Mouse (Mus musculus) spleen, adult 18-20 months (tissue): Measurements from ENCODE around the gene Rbm8a2.
"Not testable (repeated sequence)": the region's sequence is repeated elsewhere in the genome, so short reads cannot be mapped to it uniquely, and the experiment has no call there.

Source experiments
- DNase-seq, 2 experiments: peaks; one replicate each; pipeline ENCODE4 v3.0.0; 2022; ENCODE audit warnings: mixed read lengths in 2 of 2

The Rbm8a2 gene

DNA sequence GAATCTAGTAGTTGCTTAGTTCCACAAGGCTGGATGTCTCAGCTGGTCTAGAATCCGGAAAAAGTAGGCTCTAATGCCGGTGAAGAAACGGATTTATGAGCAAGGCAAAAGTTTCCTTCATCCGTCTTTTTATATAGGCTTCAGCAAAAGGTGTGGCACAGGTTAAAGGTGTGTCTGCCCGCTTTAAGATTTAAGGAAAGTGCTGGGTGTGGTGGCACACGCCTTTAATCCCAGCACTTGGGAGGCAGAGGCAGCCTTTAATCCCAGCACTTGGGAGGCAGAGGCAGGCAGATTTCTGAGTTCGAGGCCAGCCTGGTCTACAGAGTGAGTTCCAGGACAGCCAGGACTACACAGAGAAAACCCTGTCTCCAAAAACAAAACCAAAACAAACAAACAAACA is at the start of gene Rbm8a2:
TSS of gene Rbm8a2 (minus strand) at position 101 of the 400 bp plus-strand sequence.
- not testable (repeated sequence) for DNase-seq

DNA sequence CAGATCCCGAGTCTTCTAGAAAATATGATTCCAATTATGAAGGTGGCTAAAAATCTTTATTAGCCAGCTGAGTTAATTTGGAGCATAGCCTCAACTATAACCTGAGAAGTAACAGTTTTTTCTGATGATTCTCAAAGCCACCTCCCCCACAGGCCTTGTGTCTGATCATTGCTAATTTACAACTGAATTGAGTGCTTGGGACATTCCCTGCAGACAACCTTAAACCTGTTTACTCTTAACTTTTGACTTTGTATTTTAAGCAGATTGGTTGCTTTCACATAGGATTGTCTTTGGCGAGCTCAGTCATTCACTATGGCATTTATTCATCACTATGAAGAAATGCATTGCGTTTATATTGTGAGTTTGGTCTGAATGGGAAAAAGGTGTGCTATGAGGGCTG is 49.5 kb upstream of the Rbm8a2 start:
- DNase-seq: no peak

DNA sequence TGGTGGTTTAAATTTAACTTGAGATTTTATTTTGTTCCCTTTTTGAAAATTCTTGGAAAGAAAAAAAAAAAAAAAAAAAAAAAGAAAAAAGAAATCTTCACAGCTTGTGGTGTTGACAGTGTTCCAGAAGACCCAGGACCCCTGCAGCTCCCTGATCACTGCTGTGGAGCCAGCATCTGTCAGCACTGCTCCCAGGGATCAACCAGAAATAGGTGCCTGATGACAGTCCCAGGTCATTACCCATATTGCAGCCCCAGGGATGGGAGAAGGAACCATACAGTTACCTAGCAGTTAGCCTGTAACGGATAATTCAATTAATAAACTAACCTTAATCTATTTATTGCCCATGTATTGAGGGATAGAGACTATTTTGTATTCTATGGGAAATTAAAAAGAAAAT is 45.6 kb upstream of the Rbm8a2 start:
- no peak for DNase-seq

DNA sequence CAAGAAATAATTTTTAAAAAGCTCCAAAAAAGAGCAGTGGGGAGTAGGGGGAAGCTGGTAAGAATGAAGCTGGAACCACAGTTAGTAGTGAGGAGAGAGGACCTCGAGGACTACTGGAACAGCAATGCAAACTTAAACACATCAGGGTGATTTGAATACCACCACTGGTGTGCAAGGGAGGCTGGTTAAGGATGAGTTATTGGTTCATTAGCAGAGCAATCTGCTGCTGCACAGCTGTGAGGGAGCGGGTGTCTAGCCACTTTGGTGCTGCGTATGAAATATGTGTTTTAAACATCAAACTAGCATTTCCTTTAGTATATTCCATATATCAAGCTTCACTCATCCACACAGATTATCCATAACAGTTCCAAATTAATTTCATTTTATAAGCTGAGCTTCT is 39.6 kb upstream of the Rbm8a2 start:
- no peak for DNase-seq

DNA sequence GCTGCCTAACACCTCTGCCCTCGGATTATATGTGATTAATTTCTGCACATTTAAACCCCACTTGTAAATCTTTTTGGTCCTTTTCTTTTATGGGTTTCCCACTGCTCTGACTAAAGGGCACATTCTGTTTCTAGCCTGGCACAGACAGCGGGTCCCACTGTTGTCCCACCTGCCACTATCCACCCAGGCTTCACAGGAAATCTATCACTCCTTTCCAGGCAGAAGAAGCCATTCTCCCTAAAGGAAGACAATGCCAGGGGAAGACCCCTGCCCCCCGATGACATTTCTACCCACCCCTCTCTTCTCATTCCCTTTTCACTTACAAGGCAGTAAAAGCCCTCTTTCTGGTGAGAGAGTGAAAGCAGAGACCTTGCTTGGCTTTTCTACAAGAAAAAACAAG is 37.2 kb upstream of the Rbm8a2 start:
- DNase-seq: no peak

DNA sequence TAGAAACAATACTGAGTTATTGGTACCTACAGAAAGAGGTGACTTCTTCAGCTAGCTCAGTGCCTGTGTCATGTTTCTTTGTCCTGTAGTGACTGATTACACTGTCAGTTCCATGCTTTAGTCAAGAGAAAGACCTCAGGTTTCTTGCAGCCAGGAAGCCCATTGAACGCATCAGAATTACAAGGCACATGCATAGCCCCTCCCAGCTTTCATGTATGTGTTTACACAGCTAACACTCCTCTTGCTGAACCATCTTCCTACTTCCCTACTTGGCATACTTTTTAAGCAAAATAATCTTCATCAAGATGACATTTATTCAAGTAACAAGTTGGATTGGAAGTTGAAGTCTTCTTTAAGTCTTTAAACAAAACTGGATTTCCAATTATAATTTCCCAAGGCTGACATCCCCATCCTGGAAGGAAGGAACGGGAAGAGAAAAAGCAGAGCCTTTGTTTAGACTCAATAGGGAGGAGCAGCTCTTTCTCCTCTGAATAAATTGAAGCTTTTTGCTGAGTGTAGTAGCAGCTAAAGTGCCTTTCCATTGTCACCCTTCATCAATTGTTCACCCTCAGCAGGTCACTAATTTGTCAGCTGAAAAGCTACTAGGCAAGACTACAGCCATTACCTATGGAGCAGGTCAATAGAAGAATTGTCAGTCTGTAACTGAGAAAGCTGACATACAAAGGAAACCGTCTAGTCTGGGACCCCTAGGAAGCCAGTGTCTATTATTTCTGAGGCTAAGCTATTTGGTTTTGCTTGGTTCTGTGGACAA is 34.8 kb upstream of the Rbm8a2 start:
- DNase-seq: no peak

DNA sequence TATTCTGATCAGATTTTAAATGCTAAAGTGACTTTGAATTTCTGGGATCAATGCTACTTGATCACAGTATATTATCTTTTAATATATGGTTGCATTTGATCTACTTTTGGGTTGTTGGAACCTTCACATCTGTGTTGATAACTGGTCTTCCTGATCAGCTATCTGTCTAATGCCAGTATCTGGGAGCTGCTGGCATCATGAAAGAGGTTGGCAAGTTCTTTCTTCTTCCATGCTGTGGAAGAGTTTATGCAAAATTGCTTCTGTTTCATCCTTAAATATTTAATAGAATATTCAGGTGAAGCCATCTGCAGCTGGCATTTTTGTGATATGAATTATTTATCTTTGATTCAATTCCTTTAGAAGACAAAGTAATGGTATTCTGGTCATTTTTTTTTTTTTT is 32.6 kb upstream of the Rbm8a2 start:
- DNase-seq: no peak

DNA sequence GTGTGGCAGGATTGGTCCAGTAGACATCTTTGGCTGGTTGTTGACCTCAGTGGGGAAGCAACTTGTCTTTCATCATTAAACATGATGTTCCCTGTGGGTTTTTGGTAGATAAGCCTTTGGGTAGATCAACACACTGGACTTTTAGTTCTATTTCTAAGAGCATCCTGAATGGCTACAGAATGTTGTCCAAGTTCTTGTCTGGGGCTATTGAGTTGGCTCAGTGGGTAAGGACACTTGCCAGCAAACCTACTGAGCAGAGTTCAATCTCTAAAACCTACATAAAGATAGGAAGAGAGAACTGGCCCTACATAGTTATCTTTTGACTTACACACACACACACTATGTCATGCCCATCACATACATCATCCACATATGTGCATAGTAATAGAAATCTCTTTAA is 32.2 kb upstream of the Rbm8a2 start:
- DNase-seq: no peak

DNA sequence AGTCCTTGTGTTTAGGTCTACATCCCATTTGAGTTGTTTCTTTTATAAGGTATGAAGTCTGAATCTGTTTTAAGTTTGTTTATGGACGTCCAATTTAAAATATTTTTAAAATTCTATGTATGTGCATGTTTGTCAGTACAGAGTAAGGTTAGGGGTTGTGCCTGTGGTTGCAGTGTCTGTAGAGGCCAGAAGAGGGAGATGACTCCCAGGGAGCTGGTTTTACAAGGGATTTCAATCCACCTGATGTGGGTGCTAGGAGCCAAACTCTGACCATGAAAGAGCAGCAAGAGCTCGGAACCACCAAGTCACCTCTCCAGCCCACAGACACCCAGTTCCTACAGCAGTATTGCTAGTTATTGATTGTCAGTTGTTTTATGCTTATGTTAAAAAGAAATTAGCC is 29.5 kb upstream of the Rbm8a2 start:
- no peak for DNase-seq

DNA sequence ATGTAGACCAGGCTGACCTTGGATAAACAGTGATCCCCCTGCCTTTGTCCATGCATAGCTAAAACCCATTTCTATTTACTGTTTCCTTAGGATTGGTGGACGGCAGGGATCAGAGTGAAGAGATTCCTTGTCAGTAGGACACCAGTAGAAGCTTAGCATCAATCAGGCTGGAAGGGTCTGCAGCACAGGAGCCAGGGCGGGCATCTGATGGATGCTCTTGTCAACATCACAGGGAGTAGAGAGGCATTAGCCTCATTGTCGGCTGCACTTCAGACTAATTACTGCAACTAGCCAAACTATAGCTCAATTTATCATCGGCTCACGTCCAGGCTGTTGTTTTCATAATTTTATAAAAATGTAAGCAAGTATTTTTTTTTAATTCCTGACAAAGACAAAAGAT is 21.7 kb upstream of the Rbm8a2 start:
- DNase-seq: no peak

DNA sequence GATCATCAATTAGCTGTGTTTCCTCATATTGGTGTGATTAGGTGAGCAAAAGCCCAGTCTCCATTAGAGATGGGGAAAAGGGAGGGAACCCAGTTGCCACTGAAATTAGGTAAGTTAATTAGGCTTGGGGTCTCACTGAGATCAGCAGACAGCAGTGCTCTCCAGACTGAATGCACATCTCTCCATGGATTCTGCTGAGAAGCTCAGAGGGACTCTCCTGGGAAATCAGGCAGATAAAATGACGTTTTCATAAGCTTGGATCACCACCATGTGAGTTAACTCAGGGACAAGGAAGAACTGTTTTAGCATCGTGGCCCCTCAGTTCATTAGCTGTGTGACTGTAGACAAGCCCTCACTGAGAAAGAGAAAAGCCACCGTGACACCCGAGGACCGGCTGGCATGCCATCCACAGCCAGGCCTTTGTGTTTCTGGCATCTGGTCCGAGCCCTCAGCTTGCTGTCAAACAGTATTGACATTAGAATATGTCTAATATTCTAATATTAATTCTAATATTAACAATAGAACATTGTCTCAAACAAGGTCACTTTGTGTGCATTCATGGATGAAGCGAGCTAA is 18.2 kb upstream of the Rbm8a2 start:
- DNase-seq: no peak

DNA sequence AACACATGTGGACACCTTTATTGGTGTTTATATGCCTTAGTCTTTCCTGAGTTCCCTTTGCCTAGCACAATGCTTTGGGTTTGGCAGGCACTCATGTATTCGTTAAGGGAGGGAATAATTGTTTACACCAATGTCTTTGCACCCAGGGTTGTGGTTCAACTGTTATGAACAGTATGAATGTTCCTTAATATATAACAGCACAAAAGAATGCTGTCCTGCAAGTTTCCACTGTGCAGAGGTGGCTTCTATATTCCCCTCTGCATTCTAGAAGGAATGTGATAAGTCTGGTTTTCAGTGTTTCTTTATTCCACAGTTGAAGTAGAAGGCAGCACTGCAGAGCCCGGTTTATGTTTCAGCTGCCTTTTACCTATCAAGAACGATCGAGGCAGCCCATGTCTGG is 10.0 kb upstream of the Rbm8a2 start:
- no peak for DNase-seq

DNA sequence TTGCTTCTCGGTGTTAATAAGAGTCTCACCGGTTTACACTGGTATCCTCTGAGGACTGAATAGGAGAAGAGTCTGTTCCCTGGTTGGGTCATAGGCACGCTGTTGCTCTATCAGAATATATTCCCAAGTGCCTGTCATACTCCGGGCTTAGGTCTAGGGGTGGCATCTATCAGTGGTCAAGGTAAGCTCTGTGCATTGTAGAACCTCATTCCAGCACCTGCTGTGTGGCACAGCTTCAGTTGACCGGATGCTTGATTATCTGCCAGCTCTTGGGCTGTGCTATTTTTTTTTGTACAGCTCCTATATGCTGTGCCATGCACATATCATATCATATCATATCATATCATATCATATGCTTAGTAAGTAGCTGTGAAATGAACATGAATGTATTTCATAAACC is 9.5 kb upstream of the Rbm8a2 start:
- no peak for DNase-seq

DNA sequence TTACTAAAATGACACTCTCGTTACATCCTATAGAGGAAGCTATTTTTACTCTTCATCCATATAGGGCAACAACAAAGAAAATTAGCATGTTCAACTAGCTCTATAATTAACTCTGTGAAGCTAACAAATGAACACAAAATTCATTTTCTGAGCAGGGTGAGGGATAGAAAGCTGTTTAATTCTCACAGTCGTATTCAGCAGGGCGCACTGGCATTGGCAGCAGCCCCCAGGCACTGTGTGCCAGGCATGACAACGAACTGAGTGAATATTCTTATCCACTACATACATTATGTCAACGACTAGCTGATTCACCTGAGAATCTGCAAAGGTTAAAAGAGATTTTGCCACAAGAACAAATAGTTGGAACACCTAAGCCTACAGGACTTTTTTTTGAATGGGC is 8.2 kb downstream of the Rbm8a2 start:
- no peak for DNase-seq

DNA sequence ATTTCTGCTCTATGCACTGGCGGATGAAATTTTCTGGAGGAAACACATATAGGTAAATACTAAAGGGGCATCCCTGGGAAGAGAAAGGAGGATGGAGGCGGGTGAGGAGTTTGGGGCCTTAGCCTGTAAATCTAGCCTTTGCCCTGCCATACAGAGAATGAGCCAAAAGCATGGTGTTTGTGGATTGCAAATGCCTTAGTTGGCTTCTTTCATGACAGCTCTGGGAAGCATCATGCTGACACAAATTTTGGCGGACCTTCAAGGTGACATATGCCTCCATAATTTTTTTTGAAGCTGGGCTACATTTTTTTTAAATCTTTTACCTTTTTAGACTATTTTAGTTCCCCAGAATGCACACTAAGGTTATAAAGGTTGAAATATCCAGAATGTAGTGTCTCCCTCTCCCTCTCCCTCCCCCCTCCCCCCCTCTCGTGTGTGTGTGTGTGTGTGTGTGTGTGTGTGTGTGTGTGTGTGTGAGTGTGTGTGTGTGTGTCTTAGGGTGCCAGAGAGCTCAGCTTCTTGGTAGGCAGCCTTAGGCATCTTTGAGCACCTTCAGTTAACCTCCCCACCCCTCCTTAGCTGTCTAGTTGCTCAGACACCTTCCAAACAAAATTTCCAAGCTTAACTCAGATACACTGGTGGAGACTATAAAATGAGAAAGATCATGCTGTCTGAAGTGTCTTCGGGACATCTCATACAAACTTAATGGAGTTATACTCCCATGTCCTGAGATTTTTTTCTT is 11.7 kb downstream of the Rbm8a2 start:
- no peak for DNase-seq

DNA sequence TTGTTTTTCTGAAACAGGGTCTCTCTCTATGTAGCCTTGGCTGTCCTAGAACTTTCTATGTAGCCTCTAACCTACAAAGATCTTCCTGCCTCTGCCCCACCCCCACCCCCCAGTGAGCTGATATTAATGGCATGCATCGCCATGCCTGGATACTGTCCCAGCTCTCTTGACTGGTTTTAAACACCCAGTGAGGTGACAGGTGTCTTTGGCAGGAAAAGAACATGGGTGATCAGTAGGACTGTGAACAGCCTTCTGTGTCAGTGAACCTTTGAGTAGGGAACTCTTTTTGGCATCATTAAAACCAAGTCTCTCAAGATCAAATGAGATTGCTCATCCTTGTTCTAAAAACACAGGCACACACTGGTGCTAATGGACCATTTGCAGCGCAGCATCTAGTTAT is 17.1 kb downstream of the Rbm8a2 start:
- DNase-seq: no peak

DNA sequence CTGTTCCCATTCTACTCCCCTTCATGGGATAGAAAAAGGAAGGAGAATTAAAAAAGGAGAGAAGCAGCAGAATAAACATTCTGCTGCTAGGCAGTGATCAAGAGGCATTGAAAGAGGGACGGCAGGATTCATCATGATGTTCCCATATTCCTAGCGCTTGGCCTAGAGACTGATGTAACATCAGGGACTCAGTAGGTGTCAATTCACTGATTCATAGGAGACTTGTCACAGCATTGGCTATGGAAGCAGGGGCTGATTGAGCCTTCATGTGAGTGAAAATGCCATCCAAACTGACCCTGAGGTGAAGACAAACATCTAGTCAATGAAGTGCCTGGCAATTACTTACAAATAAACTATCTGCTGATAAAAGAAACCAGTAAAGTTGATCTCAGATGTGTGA is 28.1 kb downstream of the Rbm8a2 start:
- no peak for DNase-seq

DNA sequence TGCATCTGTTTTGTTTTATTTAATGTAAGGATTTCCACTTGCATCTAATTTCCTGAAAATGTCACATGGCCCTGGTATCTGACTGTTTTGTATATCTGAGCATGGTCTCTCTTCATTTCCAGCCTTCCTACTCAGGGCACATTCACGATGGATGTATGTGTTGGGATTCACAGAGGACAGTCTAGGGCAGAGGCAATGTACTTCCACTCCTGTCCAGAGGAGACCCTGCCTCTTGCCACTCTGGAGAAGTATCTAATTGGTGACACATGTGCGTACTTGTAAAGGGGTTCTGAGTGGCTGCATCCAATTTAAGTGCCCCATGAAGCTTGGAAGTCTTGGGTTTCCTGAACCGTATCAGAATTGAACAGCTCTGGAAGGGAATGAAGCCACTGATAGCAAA is 28.5 kb downstream of the Rbm8a2 start:
- DNase-seq: no peak

DNA sequence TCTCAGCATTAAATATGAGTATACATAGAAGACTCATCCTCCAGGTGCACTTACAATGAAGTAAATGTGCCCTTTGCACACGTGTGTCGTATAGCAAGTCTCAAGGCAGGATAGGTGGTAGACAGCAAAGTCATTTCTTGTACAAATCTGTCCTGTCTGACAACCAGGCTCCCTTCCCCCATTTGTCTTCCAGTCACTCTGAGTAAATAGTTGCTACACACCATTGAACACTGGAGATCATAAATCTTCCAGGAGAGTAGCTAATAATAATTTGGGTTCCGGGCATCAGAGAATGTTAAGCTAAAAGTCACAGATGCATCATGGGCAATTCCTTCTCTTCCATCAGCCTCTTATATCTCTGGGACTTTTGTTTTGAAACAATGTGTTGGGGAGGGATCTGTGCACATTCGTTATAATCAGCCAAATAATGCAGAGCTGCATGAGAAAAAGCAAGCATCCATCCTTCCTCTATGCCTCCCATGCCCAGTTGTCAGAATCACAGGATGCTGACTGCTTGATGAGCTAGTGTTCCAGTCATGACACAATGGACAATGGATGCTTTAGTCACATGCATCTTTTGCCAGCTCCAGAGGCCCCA is 32.1 kb downstream of the Rbm8a2 start:
- DNase-seq: no peak

DNA sequence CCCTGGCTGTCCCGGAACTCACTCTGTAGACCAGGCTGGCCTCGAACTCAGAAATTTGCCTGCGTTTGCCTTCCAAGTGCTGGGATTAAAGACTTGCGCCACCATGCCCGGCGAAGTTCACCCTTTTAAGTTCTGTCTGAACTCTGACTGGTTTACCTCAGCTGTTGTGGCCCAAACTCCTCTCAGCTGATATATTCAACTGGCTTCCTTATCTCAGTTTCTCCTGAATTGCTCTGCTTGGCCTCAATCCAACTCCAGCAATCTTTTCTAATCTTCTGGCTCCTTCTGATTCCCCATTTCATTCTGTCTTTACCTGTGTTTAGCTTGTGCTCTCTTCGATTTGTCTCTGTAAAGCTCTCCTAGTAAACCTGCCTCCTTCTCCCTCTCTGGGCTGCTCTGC is 35.7 kb downstream of the Rbm8a2 start:
- DNase-seq: no peak

DNA sequence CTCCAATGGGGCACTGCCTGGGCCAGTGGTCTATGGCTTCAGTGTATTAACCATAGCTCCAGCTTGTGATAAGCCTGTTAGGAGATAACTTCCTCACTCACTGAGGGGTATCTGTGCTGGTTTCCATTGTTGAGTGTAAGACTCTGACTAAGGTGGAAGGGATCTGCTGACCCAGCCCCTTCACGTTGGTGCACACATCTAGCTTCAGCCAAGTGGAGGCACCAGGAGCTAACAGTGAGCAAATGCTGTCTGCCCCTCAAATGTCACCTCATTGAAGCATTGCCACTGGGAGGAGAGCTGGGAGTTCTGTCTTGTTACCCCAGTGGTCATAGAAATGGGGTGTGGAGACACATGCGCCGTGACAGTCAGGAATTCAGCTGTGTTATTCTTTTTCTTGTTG is 40.2 kb downstream of the Rbm8a2 start:
- no peak for DNase-seq

DNA sequence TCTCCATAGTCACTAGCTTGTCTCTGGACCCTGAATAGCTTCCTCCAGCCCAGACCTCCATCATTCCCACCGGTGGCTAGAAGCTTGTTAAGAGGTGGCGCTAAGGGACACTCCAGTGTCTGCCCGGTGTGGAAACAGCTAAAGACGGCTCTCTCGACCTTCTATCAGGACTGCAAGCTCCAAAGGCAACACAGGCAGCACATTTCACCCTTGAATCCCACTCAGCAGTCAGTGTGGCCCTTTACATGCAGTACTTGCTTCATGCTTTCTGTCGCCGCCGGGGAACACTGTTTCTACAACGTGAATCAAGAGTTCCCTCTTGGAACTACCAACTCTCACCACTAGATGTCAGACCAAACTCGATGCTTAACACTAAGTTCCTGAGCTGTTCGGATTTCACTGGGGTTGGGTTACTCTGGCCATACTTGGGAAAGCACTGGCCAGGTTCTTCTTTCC is 42.6 kb downstream of the Rbm8a2 start:
- peak in 1 of 2 experiments; percentile 14 for DNase-seq

DNA sequence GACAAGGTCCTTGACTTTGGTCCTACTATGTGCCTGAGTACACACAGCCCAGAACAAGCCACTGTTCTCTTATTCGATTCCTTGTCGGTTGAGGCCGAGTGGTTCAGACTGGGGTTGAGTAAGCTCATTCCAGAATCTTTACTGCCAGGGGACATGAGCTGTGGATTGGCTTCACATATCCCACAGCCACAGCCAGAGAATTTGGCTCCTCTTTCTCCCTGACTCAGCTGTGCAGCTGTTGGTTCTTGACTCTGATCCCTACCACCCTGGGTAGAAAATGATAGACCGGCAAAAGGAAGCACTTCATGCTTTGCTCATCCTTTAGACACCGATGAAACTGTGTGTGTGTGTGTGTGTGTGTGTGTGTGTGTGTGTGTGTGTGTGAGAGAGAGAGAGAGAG is 47.5 kb downstream of the Rbm8a2 start:
- DNase-seq: no peak
